Comparison of ENCODE assay signal across 10 mouse cellular contexts in the genomic region with DNA sequence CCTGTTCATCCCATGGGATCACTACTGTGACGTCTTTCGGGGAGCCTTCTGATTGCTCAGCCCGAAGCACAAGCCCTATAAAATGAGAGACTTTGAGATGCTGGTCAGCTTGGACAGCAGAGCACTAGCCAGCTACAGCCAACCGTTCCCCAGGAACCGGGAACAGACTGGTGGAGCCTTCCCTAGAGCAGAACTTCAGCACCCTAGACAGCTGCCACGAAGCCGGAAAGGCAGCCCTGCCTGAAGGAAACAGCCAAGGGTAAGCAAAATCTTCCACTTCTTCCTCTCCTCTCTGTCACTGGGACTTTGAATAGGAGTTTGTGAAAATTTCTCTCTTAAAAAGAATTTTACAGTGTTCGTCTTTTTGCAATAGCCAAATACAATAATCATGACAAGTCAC. TPM values are rescaled to one million over a fixed set of nuclear protein-coding genes. Genes with fewer than 3 reads are reported as not detected.
A peak's percentile ranks its signal among the peaks of the same experiment; 100 is the strongest.
DNase-seq lines count a peak whose midpoint lies in the region; ATAC-seq lines count a peak whose summit lies in the region.
"Had no signal": no experiment of that assay in that cellular context is flagged by ENCODE, and none has a peak within 500 bp of the region (broad histone marks: within the 10 kb centered on the region; RNA-seq: fewer than 3 reads in every experiment).

A gene (plus strand): TSS at position 107 of the 400 bp plus-strand sequence.

- DNase-seq in gastrocnemius, postnatal 14 days = peak; percentile 14
- no peak for DNase-seq in gastrocnemius, adult 18-20 months (ENCODE audit: low spot score)
- peak; percentile 50 for DNase-seq in neural tube, embryonic 10.5 days (ENCODE audit: extremely low spot score, low spot score)
- peak; percentile 12 for DNase-seq in hindlimb bud, embryonic 11.5 days (ENCODE audit: extremely low spot score, low read depth, low spot score)
- DNase-seq in spleen, postnatal 14 days (ENCODE audit: low spot score in 2 of 2) = no peak
- DNase-seq in right cerebral cortex, adult 18-20 months = no peak

- ATAC-seq in neural tube, embryonic 15.5 days (ENCODE audit: low FRiP score) = no peak
- peak; percentile 69 for ATAC-seq in megakaryocyte progenitor cell, adult 5-6 weeks (replicated peaks; ENCODE audit: poor library complexity)

- H3K4me2 ChIP-seq in neural tube, embryonic 15.5 days = no peak within 1 kb of the TSS

- WGBS in neural tube, embryonic 15.5 days = 33% methylated on average over 8 of the region's 8 CpGs

- H3K4me1 ChIP-seq in neural tube, embryonic 15.5 days = no peaks in the 10 kb centered on the region

- H3K9ac ChIP-seq in neural tube, embryonic 15.5 days (replicated peaks) = no peak within 1 kb of the TSS

- H3K27ac ChIP-seq in neural tube, embryonic 15.5 days (replicated peaks) = no peak within 1 kb of the TSS

- H3K36me3 ChIP-seq in neural tube, embryonic 15.5 days = no peaks in the 10 kb centered on the region

- no peaks in the 10 kb centered on the region for H3K27me3 ChIP-seq in neural tube, embryonic 15.5 days (replicated peaks)
- H3K27me3 ChIP-seq: CH12.LX had no signal

- intact Hi-C loops in gastrocnemius, postnatal 14 days (cut with DNase I; ENCODE audit: low total_unique reads) = no loop called here

- H3K9me3 ChIP-seq in neural tube, embryonic 15.5 days (replicated peaks) = no peaks in the 10 kb centered on the region

- H3K4me3 ChIP-seq in neural tube, embryonic 15.5 days (replicated peaks) = no peak within 1 kb of the TSS
- H3K4me3 ChIP-seq: erythroblast, embryonic 14.5 days had no signal

RNA-seq across cellular contexts. Expression of the gene that starts here (rescaled TPM):
- total RNA-seq in gastrocnemius, postnatal 14 days (2021) = not detected
- total RNA-seq in gastrocnemius, adult 18-20 months (2021) = not detected
- 0.93 and 3.0 TPM in 2 replicates for polyA plus RNA-seq in neural tube, embryonic 15.5 days (2015; fragmentation: Nextera tagmentation; extraction: Ambion mirVana)
- total RNA-seq in megakaryocyte progenitor cell, adult 5-6 weeks (2015) = not detected in 2 replicates
- total RNA-seq in megakaryocyte progenitor cell, adult 5-6 weeks (2017) = not detected in 2 replicates
- total RNA-seq: CH12.LX had no signal
- polyA plus RNA-seq: erythroblast, embryonic 14.5 days had no signal

Comparison
In these comparisons a context has a peak if more than half of its experiments do, and no peak if none do; other contexts are left out.
1. Peak in DNase-seq in gastrocnemius, postnatal 14 days; RNA of the gene not detected or under 1 TPM.
2. Peak in ATAC-seq in megakaryocyte progenitor cell, adult 5-6 weeks; RNA of the gene not detected or under 1 TPM.
3. DNase-seq: peak in neural tube, embryonic 10.5 days (single experiment) and hindlimb bud, embryonic 11.5 days (single experiment); none in gastrocnemius, adult 18-20 months (single experiment), spleen, postnatal 14 days (0 of 2) and right cerebral cortex, adult 18-20 months (single experiment).